ENCODE assay signal across 35 mouse cellular contexts in the genomic region with DNA sequence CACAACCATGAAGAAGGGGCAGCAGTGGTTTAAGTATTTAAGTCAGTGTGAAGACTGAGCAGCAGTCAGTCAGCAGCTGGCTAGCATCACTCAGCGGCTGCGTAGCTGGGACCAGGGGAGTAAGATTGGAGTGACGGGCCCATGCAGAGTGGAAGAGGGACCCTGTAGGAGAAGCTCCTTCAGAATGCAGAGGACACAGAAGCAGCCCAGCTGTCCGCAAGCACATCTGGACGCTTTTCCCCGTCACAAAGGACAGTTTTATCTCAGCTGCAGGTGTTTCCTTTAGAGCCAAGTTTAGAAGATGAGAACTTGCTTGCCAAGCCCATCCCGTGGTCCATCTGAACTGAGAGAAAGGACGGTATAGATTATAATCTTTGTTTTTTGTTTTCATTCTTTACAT. TPM values are rescaled to one million over a fixed set of nuclear protein-coding genes. Genes with fewer than 3 reads are reported as not detected.
DNase-seq lines count a peak whose midpoint lies in the region; ATAC-seq lines count a peak whose summit lies in the region.
"Had no signal": no experiment of that assay in that cellular context is flagged by ENCODE, and none has a peak within 500 bp of the region (broad histone marks: within the 10 kb centered on the region; RNA-seq: fewer than 3 reads in every experiment).

No protein-coding gene starts in this region.

- intact Hi-C loops in gastrocnemius, postnatal 36 days (cut with DNase I) = loop anchor here (5.0 kb wide), 1 partner anchor 72 kb away; a partner anchor contains a TSS

- H3K27ac ChIP-seq in embryonic facial prominence, embryonic 14.5 days (replicated peaks; ENCODE audit: low read depth, low read length) = no peak overlapping the region
- no peak overlapping the region for H3K27ac ChIP-seq in embryonic facial prominence, embryonic 10.5 days (replicated peaks)
- no peak overlapping the region for H3K27ac ChIP-seq in lung, embryonic 15.5 days
- H3K27ac ChIP-seq in hindbrain, embryonic 12.5 days = no peak overlapping the region
- H3K27ac ChIP-seq: forebrain, embryonic 10.5 days; forebrain, embryonic 15.5 days; heart, embryonic 10.5 days; hindbrain, embryonic 10.5 days; layer of hippocampus, adult 2 months; left cerebral cortex, adult 2 months; limb, embryonic 12.5 days; liver, embryonic 15.5 days; midbrain, embryonic 10.5 days; neural tube, embryonic 12.5 days; stomach, postnatal 0 days had no signal

- no peak overlapping the region for H3K9ac ChIP-seq in embryonic facial prominence, embryonic 14.5 days (ENCODE audit: low read depth, low read length)
- no peak overlapping the region for H3K9ac ChIP-seq in lung, embryonic 15.5 days
- no peak overlapping the region for H3K9ac ChIP-seq in hindbrain, embryonic 12.5 days
- H3K9ac ChIP-seq: forebrain, embryonic 15.5 days; limb, embryonic 12.5 days; liver, embryonic 15.5 days; neural tube, embryonic 12.5 days had no signal

- no peaks in the 10 kb centered on the region for H3K9me3 ChIP-seq in embryonic facial prominence, embryonic 14.5 days (ENCODE audit: control insufficient read depth, low read length)
- H3K9me3 ChIP-seq in embryonic facial prominence, embryonic 10.5 days = no peaks in the 10 kb centered on the region
- no peaks in the 10 kb centered on the region for H3K9me3 ChIP-seq in lung, embryonic 15.5 days
- H3K9me3 ChIP-seq in hindbrain, embryonic 12.5 days (replicated peaks) = no peaks in the 10 kb centered on the region
- H3K9me3 ChIP-seq: forebrain, embryonic 10.5 days; forebrain, embryonic 15.5 days; heart, embryonic 10.5 days; hindbrain, embryonic 10.5 days; limb, embryonic 12.5 days; liver, embryonic 15.5 days; midbrain, embryonic 10.5 days; neural tube, embryonic 12.5 days had no signal

- DNase-seq in embryonic facial prominence, embryonic 14.5 days (ENCODE audit: low spot score) = peak; percentile 12
- no peak for DNase-seq in embryonic facial prominence, embryonic 10.5 days (ENCODE audit: low spot score)
- DNase-seq in lung, postnatal 36 days = no peak
- peak; percentile 10 for DNase-seq in thymus, postnatal 25 days
- no peak for DNase-seq in thymus, postnatal 10 days (ENCODE audit: low spot score in 2 of 2)
- DNase-seq in gastrocnemius, postnatal 36 days = no peak
- DNase-seq: adrenal gland, postnatal 10 days; cerebellum, adult 8-10 months; cerebellum, postnatal 25 days; kidney, adult 18-20 months; kidney, postnatal 36 days; right cerebral cortex, adult 18-20 months; thymus, adult 2 months had no signal

- 73% methylated on average over 8 of the region's 8 CpGs for WGBS in embryonic facial prominence, embryonic 14.5 days
- 82% methylated on average over 8 of the region's 8 CpGs for WGBS in embryonic facial prominence, embryonic 10.5 days
- WGBS in lung, embryonic 15.5 days = 40% methylated on average over 8 of the region's 8 CpGs
- 77% methylated on average over 8 of the region's 8 CpGs for WGBS in hindbrain, embryonic 12.5 days

- H3K27me3 ChIP-seq in embryonic facial prominence, embryonic 14.5 days (replicated peaks; ENCODE audit: control insufficient read depth, insufficient read depth, low read length) = no peaks in the 10 kb centered on the region
- no peaks in the 10 kb centered on the region for H3K27me3 ChIP-seq in embryonic facial prominence, embryonic 10.5 days (replicated peaks; ENCODE audit: low read depth, poor library complexity, severe bottlenecking)
- no peaks in the 10 kb centered on the region for H3K27me3 ChIP-seq in lung, embryonic 15.5 days
- H3K27me3 ChIP-seq in hindbrain, embryonic 12.5 days = no peaks in the 10 kb centered on the region
- H3K27me3 ChIP-seq: forebrain, embryonic 15.5 days; limb, embryonic 12.5 days; neural tube, embryonic 12.5 days; Patski had no signal

- H3K4me1 ChIP-seq in embryonic facial prominence, embryonic 14.5 days (ENCODE audit: control insufficient read depth, insufficient read depth, low read length) = no peaks in the 10 kb centered on the region
- H3K4me1 ChIP-seq in embryonic facial prominence, embryonic 10.5 days = no peaks in the 10 kb centered on the region
- no peaks in the 10 kb centered on the region for H3K4me1 ChIP-seq in lung, embryonic 15.5 days
- H3K4me1 ChIP-seq in hindbrain, embryonic 12.5 days = no peaks in the 10 kb centered on the region
- H3K4me1 ChIP-seq: forebrain, embryonic 10.5 days; hindbrain, embryonic 10.5 days; limb, embryonic 12.5 days; midbrain, embryonic 10.5 days; neural tube, embryonic 12.5 days had no signal

- no peak overlapping the region for H3K4me2 ChIP-seq in embryonic facial prominence, embryonic 14.5 days (ENCODE audit: low read depth, low read length)
- no peak overlapping the region for H3K4me2 ChIP-seq in lung, embryonic 15.5 days
- no peak overlapping the region for H3K4me2 ChIP-seq in hindbrain, embryonic 12.5 days (replicated peaks)
- H3K4me2 ChIP-seq: forebrain, embryonic 15.5 days; limb, embryonic 12.5 days; liver, embryonic 15.5 days; neural tube, embryonic 12.5 days had no signal

- ATAC-seq in embryonic facial prominence, embryonic 14.5 days (ENCODE audit: low read depth) = peak; percentile 47; the same call in 1 of the 2 replicates
- ATAC-seq in lung, embryonic 15.5 days (ENCODE audit: borderline replicate concordance, extremely low read depth, low FRiP score, low TSS enrichment) = peak; percentile 79; the same call in 1 of the 2 replicates
- ATAC-seq in hindbrain, embryonic 12.5 days (ENCODE audit: low FRiP score) = no peak
- ATAC-seq: forebrain, embryonic 15.5 days; hindbrain, embryonic 16.5 days; Patski had no signal

- H3K36me3 ChIP-seq in embryonic facial prominence, embryonic 14.5 days (ENCODE audit: control insufficient read depth, insufficient read depth, low read length) = peaks cover 16% of the 10 kb centered on the region; the same call in 1 of the 2 replicates
- H3K36me3 ChIP-seq in embryonic facial prominence, embryonic 10.5 days (replicated peaks) = peaks cover 27% of the 10 kb centered on the region
- H3K36me3 ChIP-seq in lung, embryonic 15.5 days = peaks cover 3% of the 10 kb centered on the region; the same call in 1 of the 2 replicates
- peaks cover 13% of the 10 kb centered on the region; the same call in 1 of the 2 replicates for H3K36me3 ChIP-seq in hindbrain, embryonic 12.5 days

- no peak overlapping the region for H3K4me3 ChIP-seq in embryonic facial prominence, embryonic 14.5 days (ENCODE audit: low read depth, low read length)
- H3K4me3 ChIP-seq in embryonic facial prominence, embryonic 10.5 days = no peak overlapping the region
- no peak overlapping the region for H3K4me3 ChIP-seq in lung, embryonic 15.5 days
- no peak overlapping the region for H3K4me3 ChIP-seq in hindbrain, embryonic 12.5 days
- H3K4me3 ChIP-seq: forebrain, embryonic 10.5 days; forebrain, embryonic 15.5 days; heart, embryonic 10.5 days; hindbrain, embryonic 10.5 days; layer of hippocampus, adult 2 months; left cerebral cortex, adult 2 months; limb, embryonic 12.5 days; liver, embryonic 15.5 days; midbrain, embryonic 10.5 days; myocyte; neural tube, embryonic 12.5 days had no signal

RNA-seq across cellular contexts. Expression of a gene that starts 6.8 kb away (rescaled TPM):
- 45.1 and 54.7 TPM in 2 replicates for polyA plus RNA-seq in embryonic facial prominence, embryonic 14.5 days (2014; fragmentation: Nextera tagmentation; extraction: Ambion mirVana)
- polyA plus RNA-seq in embryonic facial prominence, embryonic 10.5 days (2016; fragmentation: Nextera tagmentation; extraction: Ambion mirVana) = 37.8 and 38.7 TPM in 2 replicates
- 48.3 and 52.9 TPM in 2 replicates for polyA plus RNA-seq in lung, embryonic 15.5 days (2015; fragmentation: Nextera tagmentation; extraction: Ambion mirVana)
- 10 to 100 TPM; 45.6 to 47.8 TPM for total RNA-seq in gastrocnemius, postnatal 36 days (2021)
- 55.8 TPM in 2 replicates for polyA plus RNA-seq in hindbrain, embryonic 12.5 days (2016; fragmentation: Nextera tagmentation; extraction: Ambion mirVana)

RNA-seq across cellular contexts. Expression of a gene that starts 38.4 kb away (rescaled TPM):
- 0.18 and 0.67 TPM in 2 replicates for polyA plus RNA-seq in embryonic facial prominence, embryonic 14.5 days (2014; fragmentation: Nextera tagmentation; extraction: Ambion mirVana)
- polyA plus RNA-seq in embryonic facial prominence, embryonic 10.5 days (2016; fragmentation: Nextera tagmentation; extraction: Ambion mirVana) = 0.21 TPM in 1 of 2 replicates, not detected in the other
- polyA plus RNA-seq in lung, embryonic 15.5 days (2015; fragmentation: Nextera tagmentation; extraction: Ambion mirVana) = 0.59 TPM in 1 of 2 replicates, not detected in the other
- total RNA-seq in gastrocnemius, postnatal 36 days (2021) = 1 to 10 TPM; 6.7 to 6.9 TPM
- polyA plus RNA-seq in hindbrain, embryonic 12.5 days (2016; fragmentation: Nextera tagmentation; extraction: Ambion mirVana) = 0.29 and 0.40 TPM in 2 replicates
- total RNA-seq: layer of hippocampus, postnatal 14 days; midbrain, postnatal 0 days had no signal
- polyA plus RNA-seq: embryonic facial prominence, embryonic 11.5 days; heart, postnatal 0 days; liver, embryonic 15.5 days had no signal

RNA-seq across cellular contexts. Expression of a gene that starts 41.6 kb away (rescaled TPM):
- 18.3 and 21.8 TPM in 2 replicates for polyA plus RNA-seq in embryonic facial prominence, embryonic 14.5 days (2014; fragmentation: Nextera tagmentation; extraction: Ambion mirVana)
- 22.5 and 22.9 TPM in 2 replicates for polyA plus RNA-seq in embryonic facial prominence, embryonic 10.5 days (2016; fragmentation: Nextera tagmentation; extraction: Ambion mirVana)
- 2.6 and 2.7 TPM in 2 replicates for polyA plus RNA-seq in lung, embryonic 15.5 days (2015; fragmentation: Nextera tagmentation; extraction: Ambion mirVana)
- 100 to 1,000 TPM; 147 to 166 TPM for total RNA-seq in gastrocnemius, postnatal 36 days (2021)
- 40.1 and 44.2 TPM in 2 replicates for polyA plus RNA-seq in hindbrain, embryonic 12.5 days (2016; fragmentation: Nextera tagmentation; extraction: Ambion mirVana)
- total RNA-seq: megakaryocyte progenitor cell, adult 5-6 weeks; MEL had no signal

Comparison
In these comparisons a context has a peak if more than half of its experiments do, and no peak if none do; other contexts are left out.
1. DNase-seq: peak in embryonic facial prominence, embryonic 14.5 days (single experiment) and thymus, postnatal 25 days (single experiment); none in embryonic facial prominence, embryonic 10.5 days (single experiment), lung, postnatal 36 days (single experiment), thymus, postnatal 10 days (0 of 2) and gastrocnemius, postnatal 36 days (0 of 2).